Mouse (Mus musculus) embryonic facial prominence, embryonic 14.5 days (tissue): ENCODE results near the gene Asb17. TPM values are rescaled to one million over a fixed set of nuclear protein-coding genes. Genes with fewer than 3 reads are reported as not detected.
A peak's percentile ranks its signal among the peaks of the same experiment; 100 is the strongest.

ENCODE experiments used
- ATAC-seq: fragments of 200-750 bp; cut with Nextera tagmentation; 2 replicates; pipeline ENCODE4 v1.8.0; 2017; ENCODE audit warnings: low read depth, moderate number of reproducible peaks, moderate TSS enrichment
- DNase-seq: peaks from one replicate; pipeline ENCODE4 v3.0.0-alpha.2; 2015; ENCODE audit warnings: low spot score
- H3K27ac ChIP-seq: fragments of 300-500 bp; sonication (generic); replicated peaks from 2 replicates; pipeline ENCODE4 v1.5.1; 2014; ENCODE audit warnings: low read depth, mild to moderate bottlenecking, low read length, moderate library complexity
- H3K27me3 ChIP-seq: fragments of 300-500 bp; sonication (generic); replicated peaks from 2 replicates; pipeline ENCODE4 v1.6.1; 2014; ENCODE audit warnings: low read length; ENCODE audit not compliant: control insufficient read depth, insufficient read depth
- H3K36me3 ChIP-seq: fragments of 300-500 bp; sonication (generic); 2 replicates; pipeline ENCODE4 v1.6.1; 2014; ENCODE audit warnings: low read length, mixed read lengths; ENCODE audit not compliant: control insufficient read depth, insufficient read depth
- H3K4me1 ChIP-seq: fragments of 300-500 bp; sonication (generic); 2 replicates; pipeline ENCODE4 v1.6.1; 2014; ENCODE audit warnings: antibody characterized with exemption, low read length; ENCODE audit not compliant: control insufficient read depth, insufficient read depth
- H3K4me2 ChIP-seq: fragments of 300-500 bp; sonication (generic); 2 replicates; pipeline ENCODE4 v1.6.1; 2014; ENCODE audit warnings: low read depth, mild to moderate bottlenecking, low read length, moderate library complexity, mixed read lengths
- H3K4me3 ChIP-seq: fragments of 300-500 bp; sonication (generic); 2 replicates; pipeline ENCODE4 v1.5.1; 2014; ENCODE audit warnings: low read depth, mild to moderate bottlenecking, low read length
- H3K9ac ChIP-seq: fragments of 300-500 bp; sonication (generic); 2 replicates; pipeline ENCODE4 v1.6.1; 2014; ENCODE audit warnings: low read depth, mild to moderate bottlenecking, low read length, moderate library complexity, mixed read lengths
- H3K9me3 ChIP-seq: fragments of 300-500 bp; sonication (generic); 2 replicates; pipeline ENCODE4 v1.6.1; 2016; ENCODE audit warnings: low read length; ENCODE audit not compliant: control insufficient read depth
- WGBS: fragments of 180-500 bp; shearing (Covaris S2); extraction: QIAGEN DNeasy Blood & Tissue Kit; methylation state at CpG from one replicate; pipeline ENCODE4 v1.1.7; 2014; 5-methylcytosine and 5-hydroxymethylcytosine counted together
- polyA plus RNA-seq: library from polyadenylated mRNA; unstranded; fragments of >200 nt; fragmentation: Nextera tagmentation; extraction: Ambion mirVana; gene quantifications from 2 replicates; pipeline ENCODE4 v1.2.1, GENCODE M21; 2014

Asb17 gene
- polyA plus RNA-seq, 1 experiment from 2014 or later = 0.63 TPM

DNA sequence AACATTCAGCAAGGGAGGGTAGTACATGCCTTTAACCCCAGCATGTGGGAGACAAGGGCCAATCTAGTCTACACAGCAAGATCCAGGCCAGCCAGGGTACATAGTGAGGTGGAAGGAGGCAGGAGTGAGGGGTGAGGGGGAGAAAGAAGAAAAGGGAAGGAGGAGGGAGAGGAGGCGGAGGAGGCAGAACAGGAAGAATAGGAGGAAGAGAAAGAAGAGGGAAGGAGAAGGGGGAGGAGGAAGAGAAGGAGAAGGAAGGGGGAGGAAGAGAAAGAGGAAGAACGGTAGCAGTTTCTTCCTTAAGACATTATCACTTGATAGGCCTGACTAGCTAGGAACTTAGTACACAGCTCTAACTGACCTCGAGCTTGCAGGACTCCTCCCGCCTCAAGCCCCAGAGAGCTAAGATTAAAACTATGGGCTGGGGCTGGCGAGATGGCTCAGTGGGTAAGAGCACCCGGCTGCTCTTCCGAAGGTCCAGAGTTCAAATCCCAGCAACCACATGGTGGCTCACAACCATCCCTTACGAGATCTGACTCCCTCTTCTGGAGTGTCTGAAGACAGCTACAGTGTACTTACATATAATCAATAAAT lies 45.3 kb downstream of the Asb17 start:
- H3K4me2 ChIP-seq = no peak overlapping the region
- ATAC-seq = no peak
- 84% methylated on average over 7 of the region's 8 CpGs for WGBS

DNA sequence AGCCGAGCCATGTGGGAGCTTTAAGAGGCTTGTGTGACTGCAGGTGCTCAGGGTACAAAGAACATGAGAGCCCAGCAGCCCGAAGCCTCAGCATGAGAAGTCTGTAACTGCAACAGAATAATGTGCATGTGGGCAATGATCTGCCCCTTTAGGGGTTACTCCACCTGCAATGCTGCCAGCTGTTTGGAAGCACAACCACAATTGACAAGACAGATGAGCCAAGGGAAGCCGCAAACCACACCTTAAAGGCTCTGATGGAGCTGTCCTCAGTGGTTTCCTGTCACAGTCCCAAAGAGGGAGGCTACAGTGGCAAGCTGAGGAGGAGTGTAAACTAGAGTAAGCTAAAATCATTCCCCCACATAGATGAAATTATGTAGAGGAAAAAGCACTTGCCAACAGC lies 51.4 kb downstream of the Asb17 start:
- no peak for DNase-seq
- WGBS = 80% methylated on average over 3 of the region's 3 CpGs
- H3K36me3 ChIP-seq = no peaks in the 10 kb centered on the region
- no peak overlapping the region for H3K27ac ChIP-seq
- no peaks in the 10 kb centered on the region for H3K27me3 ChIP-seq
- no peak overlapping the region for H3K4me2 ChIP-seq
- H3K4me1 ChIP-seq = no peaks in the 10 kb centered on the region
- no peak overlapping the region for H3K4me3 ChIP-seq
- H3K9me3 ChIP-seq = no peaks in the 10 kb centered on the region
- H3K9ac ChIP-seq = no peak overlapping the region
- no peak for ATAC-seq

More for the DNA sequence above, 45.3 kb downstream of the Asb17 start:
- Histone ChIP-seq H3K27ac (no peak overlapping the region), H3K4me3 (no peak overlapping the region), H3K36me3 (no peaks in the 10 kb centered on the region), H3K27me3 (no peaks in the 10 kb centered on the region), H3K4me1 (no peaks in the 10 kb centered on the region), H3K9ac (no peak overlapping the region), H3K9me3 (no peaks in the 10 kb centered on the region)
- DNase-seq = no peak

DNA sequence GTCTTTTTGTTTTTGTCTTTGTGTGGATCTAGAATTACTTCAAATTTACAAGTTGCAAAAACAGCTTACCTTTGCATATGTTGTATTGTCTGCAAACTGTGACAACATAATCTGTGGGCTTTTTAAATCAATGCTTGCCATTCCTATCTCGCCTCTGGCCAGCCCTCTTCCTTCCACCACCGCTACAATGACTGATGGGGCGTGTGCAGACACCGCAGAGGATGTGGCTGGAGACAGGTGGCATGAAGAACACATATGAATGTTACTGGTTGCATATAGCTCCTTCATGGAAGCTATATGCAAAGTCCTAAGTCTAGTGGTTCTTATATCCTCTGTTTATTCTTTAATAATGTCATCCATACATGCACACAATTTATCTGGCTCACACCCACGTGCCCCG lies 53.2 kb downstream of the Asb17 start:
- H3K4me1 ChIP-seq = no peaks in the 10 kb centered on the region
- no peak overlapping the region for H3K9ac ChIP-seq
- no peaks in the 10 kb centered on the region for H3K9me3 ChIP-seq
- WGBS = 76% methylated on average over 6 of the region's 6 CpGs
- no peak for DNase-seq
- no peak overlapping the region for H3K4me3 ChIP-seq
- no peak for ATAC-seq
- H3K36me3 ChIP-seq = no peaks in the 10 kb centered on the region
- no peaks in the 10 kb centered on the region for H3K27me3 ChIP-seq
- H3K4me2 ChIP-seq = no peak overlapping the region
- no peak overlapping the region for H3K27ac ChIP-seq

DNA sequence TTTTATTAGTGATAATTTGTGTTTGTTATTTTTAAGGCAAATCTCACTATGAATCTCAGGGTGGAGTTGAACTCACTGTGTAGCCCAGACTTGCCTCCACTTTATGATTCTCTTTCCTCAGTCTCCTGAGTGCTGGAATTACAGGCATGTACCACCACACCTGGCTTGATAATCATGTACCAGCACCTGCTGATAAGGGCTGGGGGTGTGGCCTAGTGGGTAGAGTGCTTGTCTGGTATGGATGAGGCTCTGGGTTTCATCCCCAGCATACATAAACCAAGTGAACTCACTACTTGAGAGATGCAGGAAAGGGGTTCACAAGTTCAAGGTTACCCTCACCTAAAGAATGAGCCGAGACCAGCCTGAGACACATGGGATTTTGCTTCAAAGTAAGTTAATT lies 57.9 kb downstream of the Asb17 start:
- Histone ChIP-seq H3K27ac (no peak overlapping the region), H3K9me3 (no peaks in the 10 kb centered on the region), H3K27me3 (no peaks in the 10 kb centered on the region), H3K9ac (no peak overlapping the region), H3K36me3 (peaks cover 35% of the 10 kb centered on the region), H3K4me2 (no peak overlapping the region), H3K4me1 (no peaks in the 10 kb centered on the region), H3K4me3 (no peak overlapping the region)
- WGBS = 70% methylated on average over 1 of the region's 1 CpGs
- no peak for DNase-seq
- no peak for ATAC-seq

DNA sequence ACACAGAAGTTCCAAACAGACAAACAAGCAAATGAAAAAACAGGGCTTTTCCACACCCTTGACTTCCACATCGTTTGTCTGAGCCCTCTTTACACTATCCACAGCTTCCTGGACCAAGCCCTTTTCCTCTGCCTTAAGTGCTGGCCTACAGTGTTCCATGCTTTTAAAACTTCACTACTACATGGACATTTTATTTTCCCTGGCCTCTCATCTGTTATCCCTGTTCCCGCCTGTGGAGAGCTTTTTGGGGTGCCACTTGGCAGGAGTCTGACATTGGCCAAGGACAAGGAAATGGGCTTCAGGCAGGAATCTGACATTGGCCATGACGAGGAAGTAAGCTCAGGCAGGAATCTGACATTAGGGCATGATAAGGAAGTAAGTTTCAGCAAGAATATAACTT lies 58.6 kb downstream of the Asb17 start:
- H3K27ac ChIP-seq = no peak overlapping the region
- ATAC-seq (no peak), DNase-seq (no peak)
- no peaks in the 10 kb centered on the region for H3K27me3 ChIP-seq
- no peak overlapping the region for H3K4me3 ChIP-seq
- 69% methylated on average over 3 of the region's 3 CpGs for WGBS
- H3K36me3 ChIP-seq = peaks cover 42% of the 10 kb centered on the region
- no peaks in the 10 kb centered on the region for H3K4me1 ChIP-seq
- no peak overlapping the region for H3K9ac ChIP-seq
- H3K4me2 ChIP-seq = no peak overlapping the region
- no peaks in the 10 kb centered on the region for H3K9me3 ChIP-seq

DNA sequence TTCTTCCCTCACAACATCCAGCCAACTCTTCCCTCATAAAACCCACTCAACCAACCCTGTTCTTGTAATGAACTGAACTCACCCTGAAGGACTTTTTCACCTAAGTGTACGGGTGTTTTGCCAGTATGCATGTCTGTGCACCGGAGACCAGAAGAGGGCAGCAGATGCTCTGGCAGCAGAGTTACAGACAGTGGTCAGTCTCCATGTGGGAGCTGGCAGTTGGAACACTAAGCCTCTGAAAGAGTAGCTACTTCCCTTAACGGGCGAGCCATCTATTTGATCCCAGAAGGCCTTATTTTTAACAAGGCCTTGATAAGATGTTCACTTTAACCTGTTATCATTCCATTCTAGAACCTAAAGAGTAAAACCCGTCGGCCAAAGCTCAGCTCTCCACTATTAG lies 60.6 kb downstream of the Asb17 start:
- H3K4me2 ChIP-seq = no peak overlapping the region
- H3K27ac ChIP-seq = no peak overlapping the region
- WGBS = 64% methylated on average over 6 of the region's 6 CpGs
- peaks cover 62% of the 10 kb centered on the region for H3K36me3 ChIP-seq
- H3K27me3 ChIP-seq = no peaks in the 10 kb centered on the region
- DNase-seq (peak; percentile 56), ATAC-seq (peak; percentile 62; the same call in 1 of the 2 replicates)
- no peak overlapping the region for H3K9ac ChIP-seq
- no peaks in the 10 kb centered on the region for H3K9me3 ChIP-seq
- H3K4me1 ChIP-seq = peaks cover 4% of the 10 kb centered on the region; the same call in 1 of the 2 replicates
- no peak overlapping the region for H3K4me3 ChIP-seq

Other genes starting within 250 kb of the Asb17 start
- 30.6 and 44.1 TPM in 2 replicates for gene St6galnac3, start 119.0 kb upstream of the Asb17 start, polyA plus RNA-seq
- 0.06 TPM in 1 of 2 replicates, not detected in the other for gene Msh4, start 61.9 kb downstream of the Asb17 start, polyA plus RNA-seq
- gene Rabggtb, start 68.8 kb downstream of the Asb17 start, polyA plus RNA-seq = 54.0 and 56.2 TPM in 2 replicates
- gene Acadm, start 100.4 kb downstream of the Asb17 start, polyA plus RNA-seq = 79.4 and 81.1 TPM in 2 replicates
- 3.0 and 3.4 TPM in 2 replicates for gene Slc44a5, start 129.2 kb downstream of the Asb17 start, polyA plus RNA-seq